Mouse (Mus musculus): ENCODE data around the gene Gm49403. TPM values are rescaled to one million over a fixed set of nuclear protein-coding genes. Genes with fewer than 3 reads are reported as not detected.
A peak's percentile ranks its signal among the peaks of the same experiment; 100 is the strongest.

The Gm49403 gene
- polyA plus RNA-seq, 3 experiments from 2014 or later = not detected

DNA sequence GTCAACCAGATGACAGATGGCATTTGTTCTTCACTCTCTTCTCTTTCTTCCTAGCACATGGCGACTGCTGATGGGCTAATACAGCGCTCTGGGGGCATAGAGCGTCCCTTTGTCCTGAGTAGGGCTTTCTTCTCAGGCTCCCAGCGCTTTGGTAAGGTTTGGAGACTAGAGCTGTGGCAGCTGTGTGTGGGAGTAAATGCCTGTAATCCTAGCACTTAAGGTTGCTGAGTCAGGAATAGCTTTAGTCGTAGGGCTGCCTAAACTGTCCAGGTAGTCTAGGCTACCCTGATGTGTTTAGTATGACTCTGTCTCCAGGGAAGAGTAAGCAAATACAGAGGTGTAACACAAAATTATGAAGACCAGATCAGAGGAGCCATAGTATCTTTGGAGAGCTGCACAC is 28.1 kb downstream of the Gm49403 start:
- no peak for ATAC-seq

DNA sequence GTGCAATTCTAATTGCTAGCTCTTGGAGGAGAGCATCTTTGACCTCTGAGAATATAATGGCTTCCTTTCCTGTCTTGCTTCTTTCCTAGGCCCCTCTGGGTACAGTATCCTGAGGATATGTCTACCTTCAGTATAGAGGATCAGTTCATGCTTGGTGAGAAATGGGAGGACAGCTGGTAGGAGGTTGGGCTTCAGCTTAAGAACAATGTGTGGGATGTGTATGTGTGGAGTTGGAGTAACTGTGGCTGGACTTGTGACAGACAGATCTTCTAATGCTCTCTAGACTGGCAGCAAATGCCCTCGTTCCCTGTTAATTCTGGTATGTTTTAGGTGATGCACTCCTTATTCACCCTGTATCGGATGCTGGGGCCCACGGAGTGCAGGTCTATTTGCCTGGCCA is 30.5 kb downstream of the Gm49403 start:
- no peak for ATAC-seq

DNA sequence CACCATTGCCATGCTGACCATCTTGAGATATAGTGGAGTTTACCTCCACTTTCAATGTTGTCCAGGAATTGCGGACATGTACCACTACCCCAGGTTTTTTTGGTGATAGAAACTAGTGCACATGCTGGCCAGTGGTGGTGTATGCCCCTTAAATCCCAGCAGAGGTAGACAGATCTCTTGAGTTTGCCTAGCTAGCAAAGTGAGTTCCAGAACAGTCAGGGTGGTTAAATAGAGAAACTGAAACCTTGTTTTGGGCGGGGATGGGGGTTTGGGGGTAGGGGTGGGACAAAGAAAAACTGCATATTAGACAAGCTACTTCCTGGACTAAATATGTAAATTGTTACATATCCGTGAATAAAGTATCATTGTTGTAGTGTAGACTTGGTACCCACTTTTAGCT is 35.3 kb downstream of the Gm49403 start:
- ATAC-seq = peak; percentile 25

- no peak for ATAC-seq
Observed at GRCm38 (mm10) chr19:8919684-8920072, 35.9 kb downstream of the Gm49403 start.

GRCm38 (mm10) chr19:8920073-8920736 is 36.5 kb downstream of the Gm49403 start, which contains the start of gene B3gat3:
Gene B3gat3, plus strand, starts transcription at chr19:8920374.
- peak; percentile 57 for ATAC-seq

DNA sequence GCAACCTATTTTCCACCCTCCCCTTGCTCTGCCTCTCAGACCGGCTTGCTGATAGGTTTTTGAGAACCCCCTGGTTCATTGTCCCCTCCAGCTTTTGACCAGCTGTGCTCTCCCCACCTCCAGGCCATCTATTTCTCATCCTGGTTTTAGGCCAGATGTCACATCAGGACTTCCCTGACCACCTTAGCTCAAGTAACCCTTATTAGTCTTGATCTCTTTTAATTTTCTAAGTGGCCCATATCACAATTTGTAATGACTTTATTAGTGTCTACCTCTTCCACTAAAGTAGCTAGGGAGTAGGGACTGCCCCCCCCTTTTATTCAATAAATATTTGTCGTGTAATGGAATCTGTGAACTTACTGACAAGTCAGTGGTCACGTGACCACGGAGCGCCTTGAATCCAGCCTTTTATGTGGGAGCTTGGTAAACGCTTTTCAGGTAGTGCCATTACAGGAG is 37.1 kb downstream of the Gm49403 start:
- peak; percentile 44 for ATAC-seq

- no peak for ATAC-seq
Observed at GRCm38 (mm10) chr19:8921741-8922140, 38.0 kb downstream of the Gm49403 start.

DNA sequence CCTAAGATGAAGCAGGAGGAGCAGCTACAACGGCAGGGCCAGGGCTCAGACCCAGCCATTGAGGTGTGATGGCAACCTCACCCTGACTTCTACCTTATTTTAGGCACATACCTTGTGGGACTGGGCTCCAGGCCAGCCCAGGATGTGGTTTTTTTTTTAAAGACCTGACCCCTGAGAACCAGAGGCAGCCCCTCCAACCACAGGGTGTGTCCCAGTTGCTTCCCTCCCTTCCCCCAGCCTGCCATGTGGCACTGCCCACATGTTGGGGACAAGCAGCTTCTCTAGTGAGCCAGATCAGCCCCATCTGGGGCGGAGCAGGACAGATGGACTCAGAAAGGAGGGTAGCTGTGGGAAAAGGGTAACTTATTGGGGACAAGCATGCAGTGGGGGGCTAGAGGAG is 43.0 kb downstream of the Gm49403 start:
- no peak for ATAC-seq

DNA sequence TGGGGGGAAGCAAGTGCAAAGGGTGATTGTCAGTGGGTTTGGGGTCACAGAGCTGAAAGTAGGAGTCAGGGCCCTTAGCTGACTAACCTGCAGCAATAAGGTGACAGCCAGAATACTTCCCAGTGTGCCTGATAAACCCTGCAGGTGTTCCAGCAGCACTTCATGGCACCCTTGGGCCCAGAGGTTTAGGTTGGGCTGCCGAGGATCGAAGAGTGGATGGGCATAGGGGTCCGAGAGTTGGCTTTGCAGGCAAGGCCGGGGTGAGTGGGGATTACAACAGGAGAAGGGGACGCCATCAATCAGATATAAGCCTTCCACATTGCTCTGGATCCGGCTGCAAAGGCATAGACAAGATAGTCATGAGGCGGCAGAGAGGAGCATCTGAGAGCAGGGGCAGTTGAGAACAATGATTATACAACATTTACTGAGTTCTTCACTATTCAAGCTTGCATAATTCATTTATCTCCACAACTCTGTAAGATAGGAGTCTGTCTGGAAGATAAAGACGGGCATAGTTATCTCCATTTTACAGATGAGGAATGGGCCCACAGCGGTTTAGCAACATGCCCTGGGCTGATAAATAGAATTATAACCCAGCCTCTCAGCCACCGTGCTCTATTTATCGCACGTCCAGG is 44.3 kb downstream of the Gm49403 start:
- no peak for ATAC-seq

DNA sequence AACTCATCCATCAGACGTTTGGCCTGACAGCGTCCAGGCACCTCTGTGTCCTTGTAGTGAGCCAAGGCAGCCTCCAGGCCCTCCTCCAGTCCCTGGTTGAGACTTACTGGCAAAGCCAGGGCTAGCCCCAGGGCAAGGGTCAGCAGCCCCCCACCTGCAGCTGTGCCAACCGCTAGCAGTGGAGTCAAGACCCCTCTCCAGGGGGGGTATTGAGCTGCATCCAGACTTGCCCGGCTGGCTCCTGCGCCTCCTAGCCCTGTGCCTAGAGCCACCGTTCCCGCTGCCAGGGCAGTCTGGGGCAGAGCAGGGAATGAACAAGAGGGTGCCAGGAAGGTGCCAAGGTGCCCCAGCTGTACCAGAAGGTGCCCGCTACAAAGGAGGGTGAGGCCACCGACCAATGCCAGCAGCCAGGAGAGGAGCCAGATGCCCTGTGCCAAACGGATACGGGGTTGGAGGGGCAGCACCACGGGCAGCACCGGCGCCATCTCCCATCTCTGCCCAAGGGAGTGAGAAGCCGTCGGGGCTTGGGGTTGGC is 45.0 kb downstream of the Gm49403 start:
- ATAC-seq = peak; percentile 38

DNA sequence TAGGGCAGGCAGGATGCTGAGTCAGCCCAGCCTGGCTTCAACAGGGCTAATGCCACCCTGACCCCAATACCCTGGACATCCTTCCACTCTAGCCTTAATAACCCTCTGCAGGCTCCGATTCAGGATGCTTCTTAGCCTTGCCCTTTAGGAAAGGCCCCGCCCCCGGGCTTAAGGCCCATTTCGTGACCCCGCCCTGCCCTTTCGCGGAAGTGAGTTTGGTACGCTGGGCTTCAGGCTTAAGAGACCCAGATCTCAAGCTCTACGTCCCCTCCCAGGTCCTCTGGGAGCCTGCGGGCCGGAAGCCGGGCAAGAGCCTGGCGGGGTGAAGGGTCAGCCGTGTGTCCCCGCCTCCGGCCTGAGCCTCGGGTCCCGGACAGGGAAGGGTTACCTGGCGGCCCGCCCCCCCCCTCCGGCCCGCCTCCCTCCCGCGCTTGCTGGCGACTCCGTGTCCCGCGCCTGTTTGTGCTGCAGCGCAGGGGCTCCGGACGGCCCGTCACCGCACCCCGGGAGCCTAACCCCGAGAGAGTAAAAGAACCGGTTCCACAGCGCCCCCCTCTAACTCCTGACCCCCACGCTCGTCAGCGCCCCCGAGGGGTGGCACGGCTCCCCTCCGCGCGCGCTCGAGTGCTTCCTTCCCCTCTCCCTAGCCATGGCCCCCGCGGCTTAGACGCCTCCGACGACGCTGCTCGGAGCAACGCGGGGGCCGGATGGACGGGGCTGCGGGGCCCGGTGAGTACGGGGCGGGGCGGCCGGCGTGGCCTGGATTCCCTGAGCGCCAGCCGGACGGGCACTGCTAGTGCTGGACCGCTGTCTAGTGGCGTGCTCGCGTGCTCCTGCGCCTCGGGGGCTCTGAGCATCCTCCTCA is 45.7 kb downstream of the Gm49403 start, which contains the start of the genes Rom1 and Eml3:
Rom1 (minus strand) TSS at position 133 of the 865 bp plus-strand sequence.
Eml3 (plus strand) TSS at position 329 of the 865 bp plus-strand sequence.
- peak; percentile 78 for ATAC-seq

- no peak for ATAC-seq
Observed at GRCm38 (mm10) chr19:8930117-8930516, 46.4 kb downstream of the Gm49403 start.

DNA sequence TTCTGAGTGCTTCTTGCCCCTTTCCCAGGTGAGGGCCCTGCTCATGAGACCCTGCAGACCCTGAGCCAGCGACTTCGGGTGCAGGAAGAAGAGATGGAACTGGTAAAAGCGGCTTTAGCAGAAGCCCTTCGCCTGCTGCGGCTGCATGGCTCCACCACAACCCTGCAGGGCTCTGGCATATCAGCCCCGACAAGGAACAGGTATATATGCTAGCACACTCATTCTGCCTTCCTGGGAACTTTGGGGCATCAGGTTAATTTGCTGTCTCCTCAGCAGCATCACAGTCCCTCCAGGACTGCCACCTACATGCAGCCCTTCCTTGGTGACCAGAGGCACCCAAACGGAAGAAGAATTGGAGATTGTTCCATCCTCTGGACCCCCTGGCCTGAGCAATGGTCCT is 47.0 kb downstream of the Gm49403 start:
- ATAC-seq = no peak

GRCm38 (mm10) chr19:8936736-8937135 is 53.0 kb downstream of the Gm49403 start:
- ATAC-seq = no peak

Other genes starting within 250 kb of the Gm49403 start
- gene Chrm1, start 220.1 kb upstream of the Gm49403 start, polyA plus RNA-seq (2017; shearing (Covaris generic)) = not detected
- 10 to 100 TPM; 60.5 to 74.4 (median 68.9) TPM for gene Slc3a2, start 160.6 kb upstream of the Gm49403 start, polyA plus RNA-seq (2017; shearing (Covaris generic))
- gene Wdr74, start 148.1 kb upstream of the Gm49403 start, polyA plus RNA-seq (2017; shearing (Covaris generic)) = 10 to 100 TPM; 38.0 to 71.7 (median 66.5) TPM
- gene 1700092M07Rik, start 143.2 kb upstream of the Gm49403 start, polyA plus RNA-seq (2017; shearing (Covaris generic)) = 1 to 10 TPM in 1 of 3 experiments, not detected in 2; 1.8 TPM
- gene Stx5a, start 142.5 kb upstream of the Gm49403 start, polyA plus RNA-seq (2017; shearing (Covaris generic)) = 100 to 1,000 TPM in 2 of 3 experiments, 10 to 100 TPM in 1; 91.6 to 140 (median 134) TPM
- 100 to 1,000 TPM; 130 to 193 (median 160) TPM for gene Nxf1, start 126.9 kb upstream of the Gm49403 start, polyA plus RNA-seq (2017; shearing (Covaris generic))
- 100 to 1,000 TPM in 2 of 3 experiments, 10 to 100 TPM in 1; 96.4 to 128 (median 119) TPM for gene Tmem223, start 112.9 kb upstream of the Gm49403 start, polyA plus RNA-seq (2017; shearing (Covaris generic))
- 100 to 1,000 TPM; 109 to 112 (median 112) TPM for gene Tmem179b, start 109.5 kb upstream of the Gm49403 start, polyA plus RNA-seq (2017; shearing (Covaris generic))
- 1 to 10 TPM; 4.4 to 6.9 (median 5.9) TPM for gene Taf6l, start 97.5 kb upstream of the Gm49403 start, polyA plus RNA-seq (2017; shearing (Covaris generic))
- 100 to 1,000 TPM; 186 to 196 (median 191) TPM for gene Polr2g, start 85.4 kb upstream of the Gm49403 start, polyA plus RNA-seq (2017; shearing (Covaris generic))
- gene Zbtb3, start 81.4 kb upstream of the Gm49403 start, polyA plus RNA-seq (2017; shearing (Covaris generic)) = 1 to 10 TPM; 2.1 to 3.0 (median 2.7) TPM
- gene Ttc9c, start 64.6 kb upstream of the Gm49403 start, polyA plus RNA-seq (2017; shearing (Covaris generic)) = 10 to 100 TPM; 38.6 to 60.1 (median 53.7) TPM
- 1 to 10 TPM; 5.0 to 8.3 (median 5.9) TPM for gene Hnrnpul2, start 63.9 kb upstream of the Gm49403 start, polyA plus RNA-seq (2017; shearing (Covaris generic))
- gene AC129217.1, start 54.2 kb upstream of the Gm49403 start, polyA plus RNA-seq (2017; shearing (Covaris generic)) = not detected
- gene Bscl2, start 46.5 kb upstream of the Gm49403 start, polyA plus RNA-seq (2017; shearing (Covaris generic)) = 100 to 1,000 TPM in 1 of 3 experiments, 10 to 100 TPM in 2; 81.9 to 106 (median 95.9) TPM
- gene Gng3, start 44.7 kb upstream of the Gm49403 start, polyA plus RNA-seq (2017; shearing (Covaris generic)) = 1 to 10 TPM in 2 of 3 experiments, under 1 TPM in 1; 0.72 to 3.3 (median 1.6) TPM
- under 1 TPM in 1 of 3 experiments, not detected in 2; 0.15 TPM for gene Lrrn4cl, start 33.2 kb upstream of the Gm49403 start, polyA plus RNA-seq (2017; shearing (Covaris generic))
- gene Ubxn1, start 12.4 kb upstream of the Gm49403 start, polyA plus RNA-seq (2017; shearing (Covaris generic)) = 10 to 100 TPM; 56.1 to 63.1 (median 57.6) TPM
- 10 to 100 TPM; 78.4 to 90.3 (median 89.6) TPM for gene Uqcc3, start 3.0 kb upstream of the Gm49403 start, polyA plus RNA-seq (2017; shearing (Covaris generic))
- 100 to 1,000 TPM in 1 of 3 experiments, 10 to 100 TPM in 2; 92.4 to 104 (median 94.7) TPM for gene Lbhd1, start 198 bp upstream of the Gm49403 start, polyA plus RNA-seq (2017; shearing (Covaris generic))
- gene 1810009A15Rik, start 4.9 kb downstream of the Gm49403 start, polyA plus RNA-seq (2017; shearing (Covaris generic)) = 100 to 1,000 TPM; 105 to 125 (median 114) TPM
- gene Gm49416, start 5.0 kb downstream of the Gm49403 start, polyA plus RNA-seq (2017; shearing (Covaris generic)) = 1 to 10 TPM in 1 of 3 experiments, not detected in 2; 1.1 TPM
- gene Ints5, start 9.1 kb downstream of the Gm49403 start, polyA plus RNA-seq (2017; shearing (Covaris generic)) = 10 to 100 TPM in 2 of 3 experiments, 1 to 10 TPM in 1; 8.5 to 11.9 (median 10.4) TPM
- gene Ganab, start 14.1 kb downstream of the Gm49403 start, polyA plus RNA-seq (2017; shearing (Covaris generic)) = 10 to 100 TPM; 58.8 to 59.6 (median 59.4) TPM
- gene B3gat3, start 36.4 kb downstream of the Gm49403 start, polyA plus RNA-seq (2017; shearing (Covaris generic)) = 10 to 100 TPM; 11.3 to 26.1 (median 20.0) TPM
- 10 to 100 TPM in 1 of 3 experiments, 1 to 10 TPM in 2; 3.2 to 22.7 (median 3.4) TPM for gene Rom1, start 45.4 kb downstream of the Gm49403 start, polyA plus RNA-seq (2017; shearing (Covaris generic))
- gene Eml3, start 45.6 kb downstream of the Gm49403 start, polyA plus RNA-seq (2017; shearing (Covaris generic)) = 10 to 100 TPM; 20.3 to 25.7 (median 20.4) TPM
- 10 to 100 TPM; 78.8 to 96.7 (median 81.2) TPM for gene Mta2, start 57.9 kb downstream of the Gm49403 start, polyA plus RNA-seq (2017; shearing (Covaris generic))
- gene Tut1, start 69.9 kb downstream of the Gm49403 start, polyA plus RNA-seq (2017; shearing (Covaris generic)) = 10 to 100 TPM; 17.6 to 38.3 (median 35.3) TPM
- gene Eef1g, start 83.1 kb downstream of the Gm49403 start, polyA plus RNA-seq (2017; shearing (Covaris generic)) = 100 to 1,000 TPM; 465 to 725 (median 677) TPM
- gene Ahnak, start 105.4 kb downstream of the Gm49403 start, polyA plus RNA-seq (2017; shearing (Covaris generic)) = 10 to 100 TPM; 42.4 to 81.3 (median 54.5) TPM
- gene Scgb1a1, start 204.0 kb downstream of the Gm49403 start, polyA plus RNA-seq (2017; shearing (Covaris generic)) = not detected